Mouse (Mus musculus) testis, adult 2 months (tissue): ENCODE measurements around the gene Rtkn. TPM values are rescaled to one million over a fixed set of nuclear protein-coding genes. Genes with fewer than 3 reads are reported as not detected.

ENCODE experiments used
- H3K27ac ChIP-seq: fragments of 200-500 bp; 2 replicates; pipeline ENCODE4 v1.5.1; 2012; ENCODE audit warnings: low read depth, low read length; ENCODE audit not compliant: control insufficient read depth, insufficient read depth
- H3K27me3 ChIP-seq: fragments of 200-500 bp; 2 replicates; pipeline ENCODE4 v1.6.1; 2012; ENCODE audit warnings: mild to moderate bottlenecking, low read length, moderate library complexity; ENCODE audit not compliant: control insufficient read depth, insufficient read depth
- H3K36me3 ChIP-seq: fragments of 200-500 bp; 2 replicates; pipeline ENCODE4 v1.6.1; 2012; ENCODE audit warnings: mild to moderate bottlenecking, low read length; ENCODE audit not compliant: control insufficient read depth, insufficient read depth
- H3K4me1 ChIP-seq: fragments of 200-500 bp; 2 replicates; pipeline ENCODE4 v1.6.1; 2012; ENCODE audit warnings: low read length; ENCODE audit not compliant: control insufficient read depth, insufficient read depth
- H3K4me3 ChIP-seq: fragments of 200-500 bp; 2 replicates; pipeline ENCODE4 v1.5.1; 2012; ENCODE audit warnings: low read depth, mild to moderate bottlenecking, low read length, moderate library complexity, mixed read lengths; ENCODE audit not compliant: control insufficient read depth
- CTCF ChIP-seq: fragments of 200-500 bp; IDR thresholded peaks from 2 replicates; pipeline ENCODE4 v1.5.1; 2012; ENCODE audit warnings: low read depth, mild to moderate bottlenecking, inconsistent platforms, low read length, moderate library complexity; ENCODE audit not compliant: control insufficient read depth, insufficient read depth, insufficient replicate concordance
- POLR2A ChIP-seq: fragments of 200-500 bp; IDR thresholded peaks from 2 replicates; pipeline ENCODE4 v1.6.1; 2012; ENCODE audit warnings: low read depth, mild to moderate bottlenecking, inconsistent platforms, low read length, moderate library complexity; ENCODE audit not compliant: control insufficient read depth
- polyA plus RNA-seq: library from polyadenylated mRNA; depleted of rRNA; stranded (reverse); fragments of >200 nt; gene quantifications from 2 replicates; pipeline ENCODE4 v1.2.3, GENCODE M21; 2012

Gene Rtkn
- polyA plus RNA-seq, 1 experiment, result 13.2 TPM

DNA sequence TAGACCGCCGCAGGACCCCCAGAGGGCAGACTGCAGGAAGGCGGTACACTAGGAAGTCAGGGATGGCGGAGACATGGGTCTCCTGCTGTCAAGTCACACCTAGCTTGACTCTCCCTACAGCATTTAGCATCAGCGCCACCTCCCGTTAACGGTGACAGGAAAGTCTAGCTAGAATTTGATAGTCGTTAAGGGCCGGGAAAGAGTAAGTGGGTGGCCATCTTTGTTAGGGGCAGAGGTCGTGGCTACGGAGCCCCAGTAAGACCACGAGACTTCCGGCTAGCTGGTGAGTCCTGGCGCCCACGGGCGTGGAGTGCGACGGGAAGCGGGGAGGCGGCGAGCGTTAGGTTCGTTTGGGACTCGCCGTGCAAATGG, 34.0 kb upstream of the Rtkn start, which contains the start of the genes Ccdc142 and Gm42688:
Gene Ccdc142 (plus strand): TSS at position 286 of the 372 bp plus-strand sequence.
Gene Gm42688 (plus strand): TSS at position 302 of the 372 bp plus-strand sequence.
- peak within 1 kb of the TSS; percentile 99 for H3K4me3 ChIP-seq
- peaks cover 19% of the 10 kb centered on the region for H3K4me1 ChIP-seq
- no peaks in the 10 kb centered on the region for H3K36me3 ChIP-seq
- peak within 1 kb of the TSS; percentile 97 for H3K27ac ChIP-seq
- H3K27me3 ChIP-seq, result no peaks in the 10 kb centered on the region
- TF ChIP-seq CTCF, result peak; percentile 30; the same call in 1 of the 2 replicates
- peak; percentile 93 for TF ChIP-seq POLR2A

DNA sequence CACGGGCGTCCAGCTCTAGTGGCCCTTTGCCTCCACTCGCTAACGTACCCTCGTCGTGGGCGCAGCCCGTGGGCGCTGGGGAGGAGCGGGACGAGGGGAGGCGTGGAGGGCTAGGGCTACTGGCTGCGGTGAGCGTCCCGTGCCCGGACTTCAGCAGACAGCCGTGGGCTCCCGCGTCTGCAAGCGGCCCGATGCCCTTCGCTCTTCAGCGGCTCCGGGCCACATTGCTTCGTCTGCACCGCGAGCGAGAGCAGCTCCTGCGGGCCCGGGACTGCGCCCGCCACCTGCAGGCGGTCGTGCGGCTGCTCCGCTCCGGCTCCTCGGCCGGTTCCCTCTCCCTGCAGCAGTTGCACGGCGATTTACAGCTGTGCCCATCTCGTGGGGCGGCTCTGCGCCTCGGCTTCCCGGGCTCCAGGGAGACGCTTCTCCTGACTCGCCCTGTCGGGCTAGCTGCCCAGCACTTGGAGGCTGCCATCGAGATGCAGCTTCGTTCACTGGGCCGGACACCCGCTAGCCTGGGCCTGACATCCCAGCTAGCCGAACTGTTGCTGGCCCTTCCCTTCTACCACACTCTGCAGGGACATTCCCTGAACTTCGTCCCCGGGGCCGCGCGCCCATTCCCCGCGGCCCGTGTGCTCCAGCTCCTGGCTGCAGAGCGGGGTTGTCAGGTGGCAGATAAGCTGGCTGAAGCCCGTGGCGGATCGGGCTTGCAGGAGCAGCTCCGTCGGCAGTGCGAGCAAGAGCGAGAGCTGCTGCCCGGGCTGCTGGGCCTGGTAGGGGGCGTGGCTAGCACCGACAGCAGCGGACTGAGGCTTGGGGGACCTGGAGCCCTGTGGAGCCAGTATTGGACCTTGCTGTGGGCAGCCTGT, 33.3 kb upstream of the Rtkn start:
- Histone ChIP-seq H3K27ac (peak overlapping the region; percentile 97), H3K4me1 (peaks cover 19% of the 10 kb centered on the region), H3K27me3 (no peaks in the 10 kb centered on the region)

GRCm38 (mm10) chr6:83103130-83103650, 32.1 kb upstream of the Rtkn start:
- Histone ChIP-seq H3K27ac (no peak overlapping the region), H3K4me1 (peaks cover 24% of the 10 kb centered on the region), H3K4me3 (peak overlapping the region; percentile 99), H3K27me3 (no peaks in the 10 kb centered on the region), H3K36me3 (no peaks in the 10 kb centered on the region)
- TF ChIP-seq POLR2A, result no peak
- TF ChIP-seq CTCF, result no peak

More for the DNA sequence above, 33.3 kb upstream of the Rtkn start:
- no peak; the same call in 1 of the 2 replicates for TF ChIP-seq CTCF
- TF ChIP-seq POLR2A, result no peak; the same call in none of the 2 replicates
- peak overlapping the region; percentile 99 for H3K4me3 ChIP-seq
- H3K36me3 ChIP-seq, result no peaks in the 10 kb centered on the region

- Histone ChIP-seq H3K36me3 (no peaks in the 10 kb centered on the region), H3K4me1 (peaks cover 24% of the 10 kb centered on the region), H3K27me3 (no peaks in the 10 kb centered on the region), H3K4me3 (no peak overlapping the region), H3K27ac (no peak overlapping the region)
- TF ChIP-seq CTCF (no peak), POLR2A (no peak)
Observed at GRCm38 (mm10) chr6:83104158-83104557, 31.1 kb upstream of the Rtkn start.

DNA sequence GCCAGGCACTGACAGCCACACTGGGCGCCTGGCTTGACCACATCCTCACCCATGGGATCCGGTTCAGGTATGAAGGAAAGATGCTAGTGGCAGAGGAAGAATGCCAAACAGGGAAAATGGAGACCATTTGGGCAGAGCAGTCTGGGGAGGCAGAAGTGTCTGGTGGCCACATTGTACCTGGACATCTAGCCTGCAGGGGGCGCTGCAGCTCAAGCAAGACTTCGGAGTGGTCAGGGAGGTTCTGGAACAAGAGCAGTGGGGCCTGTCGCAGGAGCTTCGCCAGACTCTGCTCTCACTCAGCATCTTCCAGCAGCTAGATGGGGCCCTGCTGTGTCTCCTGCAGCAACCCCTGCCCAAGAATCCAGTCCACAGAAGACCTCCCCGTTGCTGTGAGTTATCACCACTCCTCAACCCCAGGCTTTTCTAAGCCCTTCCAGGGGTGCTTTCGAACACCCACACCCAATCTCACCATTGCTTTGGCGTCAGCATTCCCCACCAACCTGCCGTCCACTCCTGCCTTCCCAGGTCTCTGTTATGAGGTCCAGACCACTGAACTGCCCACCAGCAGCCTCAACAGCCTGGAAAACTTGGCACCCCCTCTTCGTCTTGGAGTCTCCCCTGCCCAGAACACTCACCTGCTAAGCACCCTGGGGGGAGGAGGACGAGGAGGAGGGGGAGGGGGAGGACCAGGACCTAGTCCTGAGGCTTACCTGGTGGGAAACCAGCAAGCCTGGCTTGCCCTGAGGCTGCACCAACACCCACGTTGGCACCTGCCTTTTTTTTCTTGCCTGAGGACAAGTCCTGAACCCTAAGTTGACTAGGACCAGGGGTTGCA, 27.5 kb upstream of the Rtkn start:
- Histone ChIP-seq H3K4me1 (peaks cover 13% of the 10 kb centered on the region), H3K4me3 (peak overlapping the region; percentile 97), H3K27ac (no peak overlapping the region), H3K27me3 (no peaks in the 10 kb centered on the region), H3K36me3 (no peaks in the 10 kb centered on the region)
- peak; percentile 90 for TF ChIP-seq CTCF
- no peak for TF ChIP-seq POLR2A

GRCm38 (mm10) chr6:83108762-83109668, 26.2 kb upstream of the Rtkn start, which contains the start of gene Mrpl53:
Gene Mrpl53 (plus strand): TSS chr6:83109040.
- Histone ChIP-seq H3K36me3 (no peaks in the 10 kb centered on the region), H3K27me3 (no peaks in the 10 kb centered on the region), H3K27ac (peak within 1 kb of the TSS; percentile 89), H3K4me1 (peaks cover 9% of the 10 kb centered on the region), H3K4me3 (peak within 1 kb of the TSS; percentile 97)
- TF ChIP-seq POLR2A, result peak; percentile 45
- TF ChIP-seq CTCF, result peak; percentile 7; the same call in 1 of the 2 replicates
